Mouse (Mus musculus) brain, embryonic 14.5 days (tissue): ENCODE measurements around the gene Tsc2. TPM values are rescaled to one million over a fixed set of nuclear protein-coding genes. Genes with fewer than 3 reads are reported as not detected.

Experiments used
- DNase-seq: peaks from one replicate; pipeline ENCODE4 v3.0.0-alpha.2; 2011; ENCODE audit warnings: low read depth
- CTCF ChIP-seq: fragments of 200-500 bp; IDR thresholded peaks from 2 replicates; pipeline ENCODE4 v1.5.1; 2012; ENCODE audit warnings: inconsistent platforms, mild to moderate bottlenecking, moderate library complexity, borderline replicate concordance; ENCODE audit not compliant: insufficient read depth, insufficient read length; ENCODE audit errors: extremely low read depth
- POLR2A ChIP-seq: fragments of 200-500 bp; IDR thresholded peaks from 2 replicates; pipeline ENCODE4 v1.6.1; 2012; ENCODE audit warnings: mild to moderate bottlenecking, inconsistent platforms, borderline replicate concordance; ENCODE audit not compliant: poor library complexity, insufficient read depth, insufficient read length, severe bottlenecking; ENCODE audit errors: extremely low read depth
- polyA plus RNA-seq: library from polyadenylated mRNA; depleted of rRNA; stranded (reverse); fragments of >200 nt; gene quantifications from 2 replicates; pipeline ENCODE4 v1.2.3, GENCODE M21; 2012

Tsc2 gene
- polyA plus RNA-seq, 1 experiment, result 190 TPM

GRCm38 (mm10) chr17:24633831-24634230 lies 1.4 kb upstream of the Tsc2 start:
- no peak for DNase-seq
- TF ChIP-seq POLR2A, result no peak
- TF ChIP-seq CTCF, result no peak

- TF ChIP-seq POLR2A, result no peak
- TF ChIP-seq CTCF, result no peak
- DNase-seq, result peak; percentile 57
Measured at GRCm38 (mm10) chr17:24632813-24633449, 501 bp upstream of the Tsc2 start.

GRCm38 (mm10) chr17:24630072-24630471 lies 2.4 kb downstream of the Tsc2 start:
- TF ChIP-seq CTCF (no peak), POLR2A (no peak)
- no peak for DNase-seq

- no peak for TF ChIP-seq POLR2A
- TF ChIP-seq CTCF, result peak; percentile 95
- DNase-seq, result peak; percentile 53
Measured at GRCm38 (mm10) chr17:24628646-24629045, 3.8 kb downstream of the Tsc2 start.

GRCm38 (mm10) chr17:24625472-24625871 lies 7.0 kb downstream of the Tsc2 start:
- TF ChIP-seq POLR2A (no peak), CTCF (no peak)
- no peak for DNase-seq

GRCm38 (mm10) chr17:24617561-24618194 lies 14.8 kb downstream of the Tsc2 start:
- no peak for DNase-seq
- TF ChIP-seq CTCF (no peak), POLR2A (no peak)

GRCm38 (mm10) chr17:24610711-24611110 lies 21.7 kb downstream of the Tsc2 start:
- DNase-seq, result no peak
- TF ChIP-seq CTCF, result no peak
- TF ChIP-seq POLR2A, result no peak

- TF ChIP-seq POLR2A, result no peak
- TF ChIP-seq CTCF, result no peak
- DNase-seq, result no peak
Measured at GRCm38 (mm10) chr17:24608874-24609273, 23.6 kb downstream of the Tsc2 start.

- no peak for DNase-seq
- TF ChIP-seq CTCF (no peak), POLR2A (no peak)
Measured at GRCm38 (mm10) chr17:24608370-24608769, 24.1 kb downstream of the Tsc2 start.

GRCm38 (mm10) chr17:24604557-24604956 lies 27.9 kb downstream of the Tsc2 start:
- no peak for TF ChIP-seq CTCF
- no peak for TF ChIP-seq POLR2A
- no peak for DNase-seq

GRCm38 (mm10) chr17:24603961-24604360 lies 28.5 kb downstream of the Tsc2 start:
- TF ChIP-seq CTCF, result no peak
- TF ChIP-seq POLR2A, result no peak
- no peak for DNase-seq

GRCm38 (mm10) chr17:24600502-24600901 lies 31.9 kb downstream of the Tsc2 start:
- no peak for DNase-seq
- no peak for TF ChIP-seq POLR2A
- no peak for TF ChIP-seq CTCF
